Mouse (Mus musculus) hindbrain, embryonic 12.5 days (tissue): ENCODE results near the gene Fbxo34. TPM values are rescaled to one million over a fixed set of nuclear protein-coding genes. Genes with fewer than 3 reads are reported as not detected.

Experiments used
- polyA plus RNA-seq: library from polyadenylated mRNA; unstranded; fragments of >200 nt; fragmentation: Nextera tagmentation; extraction: Ambion mirVana; gene quantifications from 2 replicates; pipeline ENCODE4 v1.2.1, GENCODE M21; 2016

The Fbxo34 gene
- polyA plus RNA-seq, 1 experiment from 2014 or later = 24.1 TPM

Other genes with a start within 250 kb of the Fbxo34 start
- 33.9 and 34.5 TPM in 2 replicates for gene Wdhd1, start 173.6 kb upstream of the Fbxo34 start, polyA plus RNA-seq
- gene Socs4, start 173.5 kb upstream of the Fbxo34 start, polyA plus RNA-seq = 3.7 and 3.9 TPM in 2 replicates
- gene Mapk1ip1l, start 152.2 kb upstream of the Fbxo34 start, polyA plus RNA-seq = 79.8 and 85.3 TPM in 2 replicates
- gene Lgals3, start 82.7 kb upstream of the Fbxo34 start, polyA plus RNA-seq = 1.5 and 2.0 TPM in 2 replicates
- gene Dlgap5, start 32.0 kb upstream of the Fbxo34 start, polyA plus RNA-seq = 35.0 and 40.0 TPM in 2 replicates
- gene Atg14, start 120.2 kb downstream of the Fbxo34 start, polyA plus RNA-seq = 20.7 and 23.2 TPM in 2 replicates
- gene Ktn1, start 198.0 kb downstream of the Fbxo34 start, polyA plus RNA-seq = 90.4 and 94.9 TPM in 2 replicates